Mouse (Mus musculus) embryonic facial prominence, embryonic 14.5 days (tissue): ENCODE data around the gene Cacna2d2. TPM values are rescaled to one million over a fixed set of nuclear protein-coding genes. Genes with fewer than 3 reads are reported as not detected.

Source experiments
- ATAC-seq: fragments of 200-750 bp; cut with Nextera tagmentation; 2 replicates; pipeline ENCODE4 v1.8.0; 2017; ENCODE audit warnings: low read depth, moderate number of reproducible peaks, moderate TSS enrichment
- DNase-seq: peaks from one replicate; pipeline ENCODE4 v3.0.0-alpha.2; 2015; ENCODE audit warnings: low spot score
- H3K27ac ChIP-seq: fragments of 300-500 bp; sonication (generic); replicated peaks from 2 replicates; pipeline ENCODE4 v1.5.1; 2014; ENCODE audit warnings: low read depth, mild to moderate bottlenecking, low read length, moderate library complexity
- H3K27me3 ChIP-seq: fragments of 300-500 bp; sonication (generic); replicated peaks from 2 replicates; pipeline ENCODE4 v1.6.1; 2014; ENCODE audit warnings: low read length; ENCODE audit not compliant: control insufficient read depth, insufficient read depth
- H3K36me3 ChIP-seq: fragments of 300-500 bp; sonication (generic); 2 replicates; pipeline ENCODE4 v1.6.1; 2014; ENCODE audit warnings: low read length, mixed read lengths; ENCODE audit not compliant: control insufficient read depth, insufficient read depth
- H3K4me1 ChIP-seq: fragments of 300-500 bp; sonication (generic); 2 replicates; pipeline ENCODE4 v1.6.1; 2014; ENCODE audit warnings: antibody characterized with exemption, low read length; ENCODE audit not compliant: control insufficient read depth, insufficient read depth
- H3K4me2 ChIP-seq: fragments of 300-500 bp; sonication (generic); 2 replicates; pipeline ENCODE4 v1.6.1; 2014; ENCODE audit warnings: low read depth, mild to moderate bottlenecking, low read length, moderate library complexity, mixed read lengths
- H3K4me3 ChIP-seq: fragments of 300-500 bp; sonication (generic); 2 replicates; pipeline ENCODE4 v1.5.1; 2014; ENCODE audit warnings: low read depth, mild to moderate bottlenecking, low read length
- H3K9ac ChIP-seq: fragments of 300-500 bp; sonication (generic); 2 replicates; pipeline ENCODE4 v1.6.1; 2014; ENCODE audit warnings: low read depth, mild to moderate bottlenecking, low read length, moderate library complexity, mixed read lengths
- H3K9me3 ChIP-seq: fragments of 300-500 bp; sonication (generic); 2 replicates; pipeline ENCODE4 v1.6.1; 2016; ENCODE audit warnings: low read length; ENCODE audit not compliant: control insufficient read depth
- whole genome bisulfite sequencing: fragments of 180-500 bp; shearing (Covaris S2); extraction: QIAGEN DNeasy Blood & Tissue Kit; methylation state at CpG from one replicate; pipeline ENCODE4 v1.1.7; 2014; 5-methylcytosine and 5-hydroxymethylcytosine counted together
- polyA plus RNA-seq: library from polyadenylated mRNA; unstranded; fragments of >200 nt; fragmentation: Nextera tagmentation; extraction: Ambion mirVana; gene quantifications from 2 replicates; pipeline ENCODE4 v1.2.1, GENCODE M21; 2014

Cacna2d2 gene
- polyA plus RNA-seq, 1 experiment from 2014 or later = 0.93 TPM

GRCm38 (mm10) chr9:107388263-107388662 is 11.1 kb upstream of the Cacna2d2 start:
- H3K36me3 ChIP-seq = no peaks in the 10 kb centered on the region
- no peaks in the 10 kb centered on the region for H3K4me1 ChIP-seq
- no peak overlapping the region for H3K4me3 ChIP-seq
- no peaks in the 10 kb centered on the region for H3K9me3 ChIP-seq
- H3K9ac ChIP-seq = no peak overlapping the region
- peaks cover 18% of the 10 kb centered on the region for H3K27me3 ChIP-seq
- DNase-seq (no peak), ATAC-seq (no peak)
- H3K27ac ChIP-seq = no peak overlapping the region
- H3K4me2 ChIP-seq = no peak overlapping the region
- 62% methylated on average over 2 of the region's 2 CpGs for WGBS

- peaks cover 5% of the 10 kb centered on the region for H3K4me1 ChIP-seq
- no peak for ATAC-seq
- H3K4me2 ChIP-seq = no peak overlapping the region
- H3K27me3 ChIP-seq = peaks cover 42% of the 10 kb centered on the region
- no peak overlapping the region for H3K9ac ChIP-seq
- DNase-seq = no peak
- WGBS = 38% methylated on average over 4 of the region's 4 CpGs
- H3K27ac ChIP-seq = no peak overlapping the region
- H3K9me3 ChIP-seq = no peaks in the 10 kb centered on the region
- H3K4me3 ChIP-seq = no peak overlapping the region
- no peaks in the 10 kb centered on the region for H3K36me3 ChIP-seq
These were observed 3.0 kb upstream of the Cacna2d2 start for GRCm38 (mm10) chr9:107396397-107396796.

DNA sequence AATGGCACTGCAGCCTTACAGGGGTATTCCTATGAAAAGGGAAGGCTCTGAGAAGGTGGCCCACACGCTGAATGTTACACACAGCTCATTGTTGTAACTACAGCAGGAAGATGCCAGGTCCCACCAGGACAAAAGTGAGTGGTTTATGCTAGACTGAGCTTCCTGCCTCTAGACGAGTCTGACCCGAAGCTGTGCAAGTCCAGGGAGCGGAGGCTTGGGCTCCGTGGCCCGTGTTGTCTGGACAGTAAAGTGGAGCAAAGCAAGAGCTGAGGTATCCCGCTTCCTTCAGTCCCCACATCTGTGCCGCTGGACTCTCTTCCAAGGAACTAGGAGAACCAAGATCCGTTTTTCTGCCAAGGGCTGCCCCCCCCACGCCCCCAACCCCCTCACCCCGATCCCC is 444 bp upstream of the Cacna2d2 start:
- Histone ChIP-seq H3K27me3 (peaks cover 63% of the 10 kb centered on the region), H3K27ac (no peak overlapping the region), H3K36me3 (no peaks in the 10 kb centered on the region), H3K9me3 (no peaks in the 10 kb centered on the region), H3K4me3 (no peak overlapping the region; the same call in 1 of the 2 replicates), H3K4me1 (peaks cover 5% of the 10 kb centered on the region), H3K9ac (no peak overlapping the region), H3K4me2 (peak overlapping the region; percentile 100; the same call in 1 of the 2 replicates)
- DNase-seq (no peak), ATAC-seq (no peak)
- 28% methylated on average over 11 of the region's 11 CpGs for whole genome bisulfite sequencing

DNA sequence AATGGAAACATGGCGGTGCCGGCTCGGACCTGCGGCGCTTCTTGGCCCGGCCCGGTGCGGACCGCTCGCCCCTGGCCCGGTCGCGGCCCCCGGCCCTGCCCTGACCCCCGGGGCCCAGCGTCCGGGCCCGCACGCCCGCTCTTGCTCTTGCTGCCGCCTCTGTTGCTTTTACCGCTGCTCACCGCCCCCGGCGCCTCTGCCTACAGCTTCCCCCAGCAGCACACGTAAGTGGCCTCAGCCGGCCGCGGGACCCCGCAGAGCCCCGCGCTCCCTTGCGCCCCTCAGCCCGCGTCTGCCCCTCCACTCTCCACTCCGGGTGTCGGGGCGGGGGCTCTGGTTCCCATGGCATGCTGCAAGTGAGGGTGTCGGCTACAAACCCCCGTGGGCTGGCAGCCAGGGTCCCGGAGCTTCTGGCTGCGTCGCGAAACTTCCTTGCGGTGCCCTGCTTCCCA is 674 bp downstream of the Cacna2d2 start:
- 1% methylated on average over 17 of the region's 45 CpGs for WGBS
- Histone ChIP-seq H3K27ac (no peak overlapping the region), H3K4me1 (peaks cover 5% of the 10 kb centered on the region), H3K9ac (peak overlapping the region; percentile 71), H3K36me3 (no peaks in the 10 kb centered on the region), H3K9me3 (no peaks in the 10 kb centered on the region), H3K4me2 (peak overlapping the region; percentile 100), H3K4me3 (peak overlapping the region; percentile 68), H3K27me3 (peaks cover 63% of the 10 kb centered on the region)
- ATAC-seq = peak; percentile 46; the same call in 1 of the 2 replicates
- peak; percentile 27 for DNase-seq

DNA sequence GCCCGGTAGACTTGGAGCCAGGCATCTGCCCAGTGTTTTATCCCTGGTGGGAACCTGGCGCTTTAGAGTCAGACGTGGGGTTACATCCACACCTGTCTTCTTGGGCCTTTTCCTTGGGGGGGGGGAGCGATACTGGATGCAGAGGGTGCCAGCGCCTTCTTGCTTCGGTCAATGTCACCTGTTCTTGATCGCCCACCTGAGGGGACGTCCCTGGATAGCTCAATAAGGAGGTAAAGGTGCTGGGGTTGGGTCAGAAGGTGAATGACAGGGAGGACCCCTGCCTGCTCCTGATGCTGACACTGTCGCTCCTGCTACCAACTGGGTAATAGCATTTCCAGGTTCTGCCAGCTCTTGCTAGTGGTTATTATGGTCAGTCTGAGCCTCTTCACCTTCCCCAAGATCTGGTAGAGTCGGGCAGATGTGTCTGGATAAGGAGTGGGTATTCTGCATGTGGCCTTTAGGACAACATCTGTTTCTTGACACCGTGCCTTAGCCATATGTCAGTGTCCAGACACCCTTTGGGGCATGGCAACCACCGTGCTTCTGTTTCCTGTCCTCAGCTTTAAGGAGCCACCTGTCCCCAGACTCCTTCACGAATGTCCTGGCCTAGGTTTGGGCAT is 1.4 kb downstream of the Cacna2d2 start:
- WGBS = 14% methylated on average over 13 of the region's 13 CpGs
- Histone ChIP-seq H3K27me3 (peaks cover 63% of the 10 kb centered on the region), H3K27ac (no peak overlapping the region), H3K4me1 (peaks cover 5% of the 10 kb centered on the region), H3K4me3 (peak overlapping the region; percentile 68), H3K9ac (peak overlapping the region; percentile 71), H3K36me3 (no peaks in the 10 kb centered on the region), H3K9me3 (no peaks in the 10 kb centered on the region), H3K4me2 (peak overlapping the region; percentile 100)
- DNase-seq = no peak
- ATAC-seq = no peak

DNA sequence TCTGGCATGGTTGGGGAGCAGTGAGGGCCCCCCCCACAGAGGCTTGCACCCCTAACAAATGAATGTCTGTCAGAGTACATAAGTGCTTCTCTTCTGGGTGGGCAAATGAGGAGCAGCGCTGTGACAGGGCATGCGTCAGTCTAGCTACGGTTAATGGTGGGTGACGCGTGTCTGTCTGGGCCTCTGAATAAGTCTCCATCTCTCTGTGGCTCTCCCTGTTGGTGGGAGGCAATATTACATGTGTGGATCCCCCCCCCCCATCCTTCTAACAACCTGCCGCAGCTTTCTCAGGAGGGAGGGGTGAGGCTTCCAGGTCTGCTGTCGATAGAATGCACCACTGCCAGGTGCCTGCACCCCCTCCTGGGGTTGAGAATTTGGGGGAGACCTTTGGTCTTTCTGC is 3.7 kb downstream of the Cacna2d2 start:
- Histone ChIP-seq H3K27ac (no peak overlapping the region), H3K9me3 (no peaks in the 10 kb centered on the region), H3K4me1 (peaks cover 5% of the 10 kb centered on the region), H3K4me3 (no peak overlapping the region), H3K36me3 (no peaks in the 10 kb centered on the region), H3K27me3 (peaks cover 54% of the 10 kb centered on the region), H3K9ac (no peak overlapping the region), H3K4me2 (no peak overlapping the region)
- no peak for ATAC-seq
- WGBS = 76% methylated on average over 5 of the region's 7 CpGs
- DNase-seq = no peak

- no peaks in the 10 kb centered on the region for H3K36me3 ChIP-seq
- 76% methylated on average over 4 of the region's 4 CpGs for WGBS
- no peak overlapping the region for H3K4me2 ChIP-seq
- H3K27me3 ChIP-seq = no peaks in the 10 kb centered on the region
- no peaks in the 10 kb centered on the region for H3K9me3 ChIP-seq
- no peak overlapping the region for H3K9ac ChIP-seq
- H3K4me3 ChIP-seq = no peak overlapping the region
- DNase-seq = no peak
- H3K27ac ChIP-seq = no peak overlapping the region
- no peak for ATAC-seq
- H3K4me1 ChIP-seq = no peaks in the 10 kb centered on the region
These were observed 10.0 kb downstream of the Cacna2d2 start for GRCm38 (mm10) chr9:107409449-107409848.

DNA sequence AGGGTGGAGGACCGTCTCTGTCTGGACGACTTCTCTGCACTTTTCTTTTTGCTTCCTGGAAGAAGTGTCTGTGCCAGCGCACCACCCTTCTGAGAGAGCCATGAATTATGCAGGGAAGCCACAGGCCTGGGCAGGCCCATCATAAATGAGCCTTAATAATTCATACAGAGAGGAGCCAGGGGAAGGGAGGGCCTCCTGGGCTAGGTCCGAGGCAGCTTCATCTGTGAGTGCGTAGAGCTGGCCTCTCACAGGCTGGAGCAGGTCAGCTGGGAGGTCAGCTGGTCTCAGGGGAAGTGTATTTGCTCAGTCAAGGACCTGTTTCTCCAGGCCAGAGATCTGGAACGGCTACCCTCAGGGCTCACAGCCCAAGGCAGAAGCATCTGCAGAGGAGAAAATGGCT is 17.7 kb downstream of the Cacna2d2 start:
- ATAC-seq = peak; percentile 57
- WGBS = 58% methylated on average over 6 of the region's 6 CpGs
- Histone ChIP-seq H3K4me1 (no peaks in the 10 kb centered on the region), H3K9ac (no peak overlapping the region), H3K4me2 (no peak overlapping the region), H3K27me3 (no peaks in the 10 kb centered on the region), H3K9me3 (no peaks in the 10 kb centered on the region), H3K36me3 (no peaks in the 10 kb centered on the region), H3K4me3 (no peak overlapping the region), H3K27ac (no peak overlapping the region)
- no peak for DNase-seq
